ENCODE assay signal across 26 mouse cellular contexts in the genomic region with DNA sequence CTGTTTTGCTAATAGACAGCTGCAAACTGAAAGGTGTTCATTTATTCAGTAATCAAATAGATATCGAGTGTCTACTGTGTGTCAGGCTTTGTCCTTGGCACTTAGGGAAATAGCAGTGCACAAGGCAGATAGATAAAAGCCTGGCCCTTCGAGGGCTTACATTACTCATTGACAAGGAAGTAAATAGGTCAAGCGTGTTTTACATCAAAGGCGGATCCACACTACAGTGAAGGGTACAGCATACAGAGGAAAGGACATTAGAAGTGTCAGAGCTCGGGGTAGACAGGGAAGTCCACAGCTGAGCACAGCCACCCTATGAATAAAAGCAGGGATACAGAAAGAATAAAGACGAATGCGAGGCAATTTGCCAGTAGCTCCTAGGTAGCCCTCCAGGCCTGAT.
DNase-seq lines count a peak whose midpoint lies in the region; ATAC-seq and TF ChIP-seq lines count a peak whose summit lies in the region.
"Had no signal": no experiment of that assay in that cellular context is flagged by ENCODE, and none has a peak within 500 bp of the region (broad histone marks: within the 10 kb centered on the region; RNA-seq: fewer than 3 reads in every experiment).

No protein-coding gene starts in this region.

- H3K4me2 ChIP-seq in forebrain, postnatal 0 days (ENCODE audit: low read depth): no peak overlapping the region
- no peak overlapping the region for H3K4me2 ChIP-seq in forebrain, embryonic 14.5 days (ENCODE audit: low read length)
- no peak overlapping the region for H3K4me2 ChIP-seq in intestine, embryonic 15.5 days (replicated peaks)
- H3K4me2 ChIP-seq in stomach, embryonic 15.5 days: no peak overlapping the region
- H3K4me2 ChIP-seq: forebrain, embryonic 13.5 days; heart, embryonic 11.5 days; hindbrain, embryonic 12.5 days; liver, embryonic 12.5 days; neural tube, embryonic 13.5 days had no signal

- ATAC-seq in forebrain, postnatal 0 days: peak; percentile 16; the same call in 1 of the 2 replicates
- ATAC-seq in forebrain, embryonic 14.5 days: no peak
- peak; percentile 87; the same call in 1 of the 2 replicates for ATAC-seq in intestine, embryonic 15.5 days
- peak; percentile 68; the same call in 1 of the 2 replicates for ATAC-seq in stomach, embryonic 15.5 days (ENCODE audit: insufficient read depth, low FRiP score, low read depth)
- ATAC-seq: forebrain, embryonic 13.5 days; liver, embryonic 12.5 days; liver, postnatal 0 days had no signal

- no peaks in the 10 kb centered on the region for H3K4me1 ChIP-seq in forebrain, postnatal 0 days (ENCODE audit: insufficient read depth)
- H3K4me1 ChIP-seq in forebrain, embryonic 14.5 days (ENCODE audit: control insufficient read depth, insufficient read depth, low read length): no peaks in the 10 kb centered on the region
- no peaks in the 10 kb centered on the region for H3K4me1 ChIP-seq in intestine, embryonic 15.5 days (replicated peaks)
- H3K4me1 ChIP-seq in stomach, embryonic 15.5 days: 0 out of 2 replicates have a peak, but pooled peaks cover 5% of the 10 kb centered on the region
- H3K4me1 ChIP-seq: hindbrain, embryonic 12.5 days; liver, embryonic 12.5 days; neural tube, embryonic 13.5 days had no signal

- H3K9ac ChIP-seq in forebrain, postnatal 0 days: no peak overlapping the region
- H3K9ac ChIP-seq in forebrain, embryonic 14.5 days (ENCODE audit: low read length): no peak overlapping the region
- no peak overlapping the region for H3K9ac ChIP-seq in intestine, embryonic 15.5 days
- no peak overlapping the region for H3K9ac ChIP-seq in stomach, embryonic 15.5 days
- H3K9ac ChIP-seq: forebrain, embryonic 13.5 days; hindbrain, embryonic 12.5 days; liver, embryonic 12.5 days; liver, postnatal 0 days; neural tube, embryonic 13.5 days had no signal

- no peaks in the 10 kb centered on the region for H3K27me3 ChIP-seq in forebrain, postnatal 0 days (ENCODE audit: insufficient read depth, low read length)
- no peaks in the 10 kb centered on the region for H3K27me3 ChIP-seq in forebrain, embryonic 14.5 days (replicated peaks; ENCODE audit: control insufficient read depth, insufficient read depth, low read length)
- no peaks in the 10 kb centered on the region for H3K27me3 ChIP-seq in intestine, embryonic 15.5 days (replicated peaks)
- H3K27me3 ChIP-seq in stomach, embryonic 15.5 days (replicated peaks): no peaks in the 10 kb centered on the region
- H3K27me3 ChIP-seq: CH12.LX; forebrain, embryonic 13.5 days; hindbrain, embryonic 12.5 days had no signal

- H3K9me3 ChIP-seq in forebrain, postnatal 0 days (ENCODE audit: low read length): no peaks in the 10 kb centered on the region
- H3K9me3 ChIP-seq in forebrain, embryonic 14.5 days (replicated peaks; ENCODE audit: control insufficient read depth, low read length): no peaks in the 10 kb centered on the region
- H3K9me3 ChIP-seq in intestine, embryonic 15.5 days: no peaks in the 10 kb centered on the region
- H3K9me3 ChIP-seq in stomach, embryonic 15.5 days: no peaks in the 10 kb centered on the region
- H3K9me3 ChIP-seq: forebrain, embryonic 13.5 days; hindbrain, embryonic 12.5 days; liver, embryonic 12.5 days; neural tube, embryonic 13.5 days had no signal

- no peak overlapping the region for H3K4me3 ChIP-seq in forebrain, postnatal 0 days (ENCODE audit: low read depth, low read length)
- H3K4me3 ChIP-seq in forebrain, embryonic 14.5 days (ENCODE audit: low read depth, low read length): no peak overlapping the region
- no peak overlapping the region for H3K4me3 ChIP-seq in intestine, embryonic 15.5 days (replicated peaks)
- no peak overlapping the region for H3K4me3 ChIP-seq in stomach, embryonic 15.5 days (replicated peaks)
- H3K4me3 ChIP-seq: forebrain, embryonic 13.5 days; hindbrain, embryonic 12.5 days; liver, embryonic 12.5 days; neural tube, embryonic 13.5 days had no signal

- no peak for DNase-seq in forebrain, postnatal 0 days
- DNase-seq in forebrain, embryonic 14.5 days (ENCODE audit: low spot score): no peak
- DNase-seq in brain, adult 2 months (ENCODE audit: low read depth, low spot score): peak; percentile 13
- DNase-seq in thymus, postnatal 10 days (ENCODE audit: low spot score in 2 of 2): no peak
- no peak for DNase-seq in B cell, adult 2 months
- no peak for DNase-seq in spleen, postnatal 10 days (ENCODE audit: low spot score in 2 of 2)
- DNase-seq: cerebellum, adult 9-10 months; cerebellum, postnatal 36 days; gastrocnemius, postnatal 36 days; heart, adult 18-20 months; heart, postnatal 36 days; kidney, adult 2 months; kidney, postnatal 4 days; left cerebral cortex, postnatal 4 days; liver, postnatal 0 days; lung, postnatal 4 days; right cerebral cortex, postnatal 14 days had no signal

- H3K27ac ChIP-seq in forebrain, postnatal 0 days (ENCODE audit: low read depth, low read length): no peak overlapping the region
- no peak overlapping the region for H3K27ac ChIP-seq in forebrain, embryonic 14.5 days (ENCODE audit: low read depth, low read length)
- H3K27ac ChIP-seq in intestine, embryonic 15.5 days: no peak overlapping the region
- no peak overlapping the region for H3K27ac ChIP-seq in stomach, embryonic 15.5 days
- H3K27ac ChIP-seq: forebrain, embryonic 13.5 days; hindbrain, embryonic 12.5 days; kidney, postnatal 0 days; liver, embryonic 12.5 days; neural tube, embryonic 13.5 days had no signal

- no peak for TF ChIP-seq CTCF in forebrain, postnatal 0 days (IDR thresholded peaks at IDR 0.05; ENCODE audit: low read depth)

- 55% methylated on average over 7 of the region's 7 CpGs for WGBS in forebrain, postnatal 0 days
- 66% methylated on average over 7 of the region's 7 CpGs for WGBS in forebrain, embryonic 14.5 days
- WGBS in intestine, embryonic 15.5 days: 51% methylated on average over 7 of the region's 7 CpGs
- WGBS in stomach, embryonic 15.5 days: 52% methylated on average over 7 of the region's 7 CpGs

- no peaks in the 10 kb centered on the region for H3K36me3 ChIP-seq in forebrain, postnatal 0 days (ENCODE audit: insufficient read depth)
- no peaks in the 10 kb centered on the region for H3K36me3 ChIP-seq in forebrain, embryonic 14.5 days (ENCODE audit: control insufficient read depth, insufficient read depth, low read length)
- no peaks in the 10 kb centered on the region for H3K36me3 ChIP-seq in intestine, embryonic 15.5 days
- no peaks in the 10 kb centered on the region for H3K36me3 ChIP-seq in stomach, embryonic 15.5 days
- H3K36me3 ChIP-seq: hindbrain, embryonic 12.5 days; liver, embryonic 12.5 days; neural tube, embryonic 13.5 days had no signal
